Mouse (Mus musculus): ENCODE data around the gene Mark1. TPM values are rescaled to one million over a fixed set of nuclear protein-coding genes. Genes with fewer than 3 reads are reported as not detected.
A peak's percentile ranks its signal among the peaks of the same experiment; 100 is the strongest.

The Mark1 gene
- polyA plus RNA-seq, 1 experiment from 2014 or later = 13.2 TPM

GRCm38 (mm10) chr1:184860276-184860675 is 139.1 kb downstream of the Mark1 start:
- Histone ChIP-seq H3K9me3 (no peaks in the 10 kb centered on the region), H3K27me3 (peaks cover 24% of the 10 kb centered on the region), H3K27ac (replicated peaks) (no peak overlapping the region), H3K9ac (no peak overlapping the region), H3K4me3 (no peak overlapping the region), H3K4me1 (replicated peaks) (no peaks in the 10 kb centered on the region), H3K36me3 (no peaks in the 10 kb centered on the region), H3K4me2 (no peak overlapping the region)
- WGBS = 67% methylated on average over 3 of the region's 3 CpGs
- no peak for ATAC-seq (ENCODE audit: low read depth)

GRCm38 (mm10) chr1:184858253-184858652 is 141.1 kb downstream of the Mark1 start:
- H3K9ac ChIP-seq = no peak overlapping the region
- 87% methylated on average over 1 of the region's 1 CpGs for WGBS
- no peak overlapping the region for H3K27ac ChIP-seq (replicated peaks)
- H3K36me3 ChIP-seq = no peaks in the 10 kb centered on the region
- 0 out of 2 replicates have a peak, but pooled peaks cover 6% of the 10 kb centered on the region for H3K4me1 ChIP-seq (replicated peaks)
- no peaks in the 10 kb centered on the region for H3K9me3 ChIP-seq
- no peak overlapping the region for H3K4me3 ChIP-seq
- no peak for ATAC-seq (ENCODE audit: low read depth)
- H3K4me2 ChIP-seq = no peak overlapping the region
- peaks cover 38% of the 10 kb centered on the region for H3K27me3 ChIP-seq

DNA sequence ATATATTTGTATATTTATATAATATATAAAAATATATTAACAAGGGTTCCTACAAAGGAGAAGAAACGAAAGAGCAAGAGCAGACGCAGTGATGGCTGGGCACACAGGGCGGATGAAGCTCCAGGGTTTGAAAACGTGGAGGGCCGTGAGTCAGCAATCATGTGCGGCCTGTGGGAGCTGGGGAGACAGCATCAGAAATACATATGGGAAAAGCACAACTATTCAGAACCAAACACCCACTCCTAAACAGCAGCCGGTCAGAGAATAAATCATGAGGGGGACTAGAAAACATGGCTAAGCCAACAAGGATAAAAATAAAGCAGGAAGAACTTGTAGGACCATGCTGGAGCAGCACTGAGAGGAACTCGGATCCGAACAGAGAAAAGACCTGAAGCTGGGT is 142.2 kb downstream of the Mark1 start:
- H3K4me3 ChIP-seq = no peak overlapping the region
- no peaks in the 10 kb centered on the region for H3K9me3 ChIP-seq
- no peak overlapping the region for H3K9ac ChIP-seq
- no peak overlapping the region for H3K4me2 ChIP-seq
- no peaks in the 10 kb centered on the region for H3K36me3 ChIP-seq
- peaks cover 9% of the 10 kb centered on the region; the same call in 1 of the 2 replicates for H3K4me1 ChIP-seq (replicated peaks)
- WGBS = 88% methylated on average over 9 of the region's 9 CpGs
- no peak overlapping the region for H3K27ac ChIP-seq (replicated peaks)
- H3K27me3 ChIP-seq = peaks cover 38% of the 10 kb centered on the region
- no peak for ATAC-seq (ENCODE audit: low read depth)

- Histone ChIP-seq H3K4me2 (no peak overlapping the region), H3K4me3 (no peak overlapping the region), H3K36me3 (no peaks in the 10 kb centered on the region), H3K27me3 (peaks cover 49% of the 10 kb centered on the region), H3K9me3 (no peaks in the 10 kb centered on the region), H3K27ac (replicated peaks) (no peak overlapping the region), H3K4me1 (replicated peaks) (peaks cover 17% of the 10 kb centered on the region; the same call in 1 of the 2 replicates), H3K9ac (no peak overlapping the region)
- ATAC-seq (ENCODE audit: low read depth) = no peak
- WGBS = 65% methylated on average over 3 of the region's 3 CpGs
Measured at GRCm38 (mm10) chr1:184853922-184854321, 145.4 kb downstream of the Mark1 start.

DNA sequence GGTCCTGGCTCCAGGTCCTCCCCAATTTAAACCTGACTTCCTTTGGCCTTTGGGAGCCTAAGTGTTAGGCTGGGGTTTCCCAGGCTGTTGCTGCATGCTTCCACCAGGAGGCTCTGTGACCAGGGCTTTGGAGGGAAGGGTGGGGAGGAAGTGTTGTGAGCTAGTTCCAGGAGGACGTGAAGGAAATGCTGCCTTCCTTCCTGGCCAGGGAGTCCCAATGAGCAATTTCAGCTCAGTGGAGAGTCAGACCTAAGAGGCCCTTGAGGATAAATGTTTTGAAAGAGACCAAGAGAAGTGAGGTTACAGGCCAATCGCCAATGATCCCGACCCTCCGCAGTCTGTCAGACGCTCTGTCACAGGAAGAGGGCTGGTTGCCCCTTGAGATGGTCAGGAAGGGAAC is 146.0 kb downstream of the Mark1 start:
- 32% methylated on average over 5 of the region's 5 CpGs for WGBS
- ATAC-seq (ENCODE audit: low read depth) = peak; percentile 24; the same call in 1 of the 2 replicates
- Histone ChIP-seq H3K4me1 (replicated peaks) (peaks cover 17% of the 10 kb centered on the region; the same call in 1 of the 2 replicates), H3K4me3 (no peak overlapping the region), H3K4me2 (peak overlapping the region; percentile 32), H3K9me3 (no peaks in the 10 kb centered on the region), H3K27ac (replicated peaks) (no peak overlapping the region), H3K27me3 (peaks cover 55% of the 10 kb centered on the region), H3K36me3 (no peaks in the 10 kb centered on the region), H3K9ac (no peak overlapping the region)

GRCm38 (mm10) chr1:184851741-184852618 is 147.4 kb downstream of the Mark1 start:
- H3K27ac ChIP-seq (replicated peaks) = peak overlapping the region; percentile 70
- 17% methylated on average over 31 of the region's 31 CpGs for WGBS
- H3K9ac ChIP-seq = peak overlapping the region; percentile 62
- peak overlapping the region; percentile 51 for H3K4me2 ChIP-seq
- peak overlapping the region; percentile 11; the same call in 1 of the 2 replicates for H3K4me3 ChIP-seq
- ATAC-seq (ENCODE audit: low read depth) = peak; percentile 93
- peaks cover 62% of the 10 kb centered on the region for H3K27me3 ChIP-seq
- H3K4me1 ChIP-seq (replicated peaks) = peaks cover 17% of the 10 kb centered on the region; the same call in 1 of the 2 replicates
- no peaks in the 10 kb centered on the region for H3K36me3 ChIP-seq
- no peaks in the 10 kb centered on the region for H3K9me3 ChIP-seq

- Histone ChIP-seq H3K4me2 (no peak overlapping the region), H3K36me3 (no peaks in the 10 kb centered on the region), H3K27me3 (peaks cover 70% of the 10 kb centered on the region), H3K27ac (replicated peaks) (no peak overlapping the region), H3K9ac (no peak overlapping the region), H3K4me3 (no peak overlapping the region), H3K4me1 (replicated peaks) (peaks cover 23% of the 10 kb centered on the region; the same call in 1 of the 2 replicates), H3K9me3 (no peaks in the 10 kb centered on the region)
- ATAC-seq (ENCODE audit: low read depth) = no peak
- WGBS = 58% methylated on average over 7 of the region's 7 CpGs
Measured at GRCm38 (mm10) chr1:184851166-184851565, 148.2 kb downstream of the Mark1 start.

DNA sequence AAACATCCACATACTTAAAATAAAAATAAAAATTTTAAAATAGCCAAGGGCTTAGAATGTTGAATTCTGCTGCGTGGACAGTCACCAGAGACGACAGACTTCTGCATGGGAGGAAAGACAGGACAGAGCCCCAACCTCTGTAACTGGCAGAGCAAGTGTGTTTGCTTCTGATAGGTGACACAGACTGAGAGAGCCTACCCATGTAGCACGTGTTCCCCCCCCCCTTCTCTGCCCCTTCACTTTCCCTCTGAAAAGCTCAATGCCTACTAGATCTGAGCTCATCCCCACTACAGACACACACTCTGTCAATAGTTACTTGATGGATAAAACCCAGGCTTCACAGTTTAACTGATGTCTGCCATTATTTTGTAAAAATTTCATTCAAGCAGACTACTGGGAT is 152.4 kb downstream of the Mark1 start:
- H3K27ac ChIP-seq (replicated peaks) = no peak overlapping the region
- H3K9ac ChIP-seq = no peak overlapping the region
- peak overlapping the region; percentile 82; the same call in 1 of the 2 replicates for H3K4me2 ChIP-seq
- H3K36me3 ChIP-seq = no peaks in the 10 kb centered on the region
- ATAC-seq (ENCODE audit: low read depth) = no peak
- peaks cover 38% of the 10 kb centered on the region for H3K4me1 ChIP-seq (replicated peaks)
- 66% methylated on average over 3 of the region's 3 CpGs for WGBS
- no peaks in the 10 kb centered on the region for H3K9me3 ChIP-seq
- H3K27me3 ChIP-seq = peaks cover 57% of the 10 kb centered on the region
- H3K4me3 ChIP-seq = no peak overlapping the region

Other genes with a start within 250 kb of the Mark1 start
- not detected in 2 replicates for gene Marc1, start 188.3 kb downstream of the Mark1 start, polyA plus RNA-seq (2015; fragmentation: Nextera tagmentation; extraction: Ambion mirVana)
- gene Marc2, start 153.1 kb downstream of the Mark1 start, polyA plus RNA-seq (2015; fragmentation: Nextera tagmentation; extraction: Ambion mirVana) = 116 and 124 TPM in 2 replicates
- gene C130074G19Rik, start 116.4 kb downstream of the Mark1 start, polyA plus RNA-seq (2015; fragmentation: Nextera tagmentation; extraction: Ambion mirVana) = 1.2 and 1.6 TPM in 2 replicates
- gene Rab3gap2, start 204.5 kb upstream of the Mark1 start, polyA plus RNA-seq (2015; fragmentation: Nextera tagmentation; extraction: Ambion mirVana) = 24.4 and 27.8 TPM in 2 replicates

Measured in neural tube, embryonic 13.5 days (tissue).